Mouse (Mus musculus) c-Kit-positive CD71-positive TER-119-positive erythroid progenitor cells, embryonic 14.5 days (primary cell): ENCODE results near the gene Snx29.

Experiments
- DNase-seq: peaks from one replicate; pipeline ENCODE4 v3.0.0-alpha.2; 2013; ENCODE audit warnings: low spot score

Snx29 gene

DNA sequence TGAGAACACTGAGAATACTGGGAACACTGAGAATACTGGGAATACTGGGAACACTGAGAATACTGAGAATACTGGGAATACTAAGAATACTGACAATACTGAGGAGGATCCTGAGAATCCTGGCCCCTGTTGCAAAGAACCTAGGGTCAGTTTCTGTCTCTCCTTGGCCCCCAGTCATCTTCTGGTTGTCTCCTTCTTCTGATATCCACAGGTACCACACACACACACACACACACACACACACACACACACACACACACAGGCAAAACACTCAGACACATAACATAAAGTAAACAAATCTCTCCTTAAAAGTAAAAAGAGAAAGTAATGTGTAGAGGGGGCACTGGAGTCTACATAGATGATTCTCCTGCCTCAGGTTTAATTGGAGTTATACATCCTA lies 365.1 kb downstream of the Snx29 start:
- no peak for DNase-seq

- no peak for DNase-seq
These were observed 365.7 kb downstream of the Snx29 start for GRCm38 (mm10) chr16:11688281-11689005.

- DNase-seq = no peak
These were observed 367.4 kb downstream of the Snx29 start for GRCm38 (mm10) chr16:11690097-11690496.

DNA sequence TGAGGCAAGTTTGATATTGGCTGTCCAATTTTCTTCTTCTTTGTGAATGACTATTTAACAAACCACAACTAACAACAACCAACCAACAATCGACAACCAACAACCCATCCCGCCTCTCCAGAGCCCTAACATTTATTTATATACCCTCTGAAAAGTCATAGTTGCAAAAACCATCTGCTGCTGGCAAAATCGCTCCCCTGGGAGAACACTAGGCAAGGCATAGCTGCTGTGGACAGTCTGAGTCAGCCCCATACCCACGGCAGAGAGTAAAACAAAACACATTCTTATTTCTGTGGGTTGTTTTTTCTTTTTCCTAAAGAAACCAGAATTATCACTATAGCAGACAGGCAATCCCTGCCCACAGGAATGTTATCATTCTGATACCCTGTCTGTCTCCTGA lies 368.0 kb downstream of the Snx29 start:
- DNase-seq = no peak

- DNase-seq = no peak
These were observed 368.9 kb downstream of the Snx29 start for GRCm38 (mm10) chr16:11691487-11692200.

DNA sequence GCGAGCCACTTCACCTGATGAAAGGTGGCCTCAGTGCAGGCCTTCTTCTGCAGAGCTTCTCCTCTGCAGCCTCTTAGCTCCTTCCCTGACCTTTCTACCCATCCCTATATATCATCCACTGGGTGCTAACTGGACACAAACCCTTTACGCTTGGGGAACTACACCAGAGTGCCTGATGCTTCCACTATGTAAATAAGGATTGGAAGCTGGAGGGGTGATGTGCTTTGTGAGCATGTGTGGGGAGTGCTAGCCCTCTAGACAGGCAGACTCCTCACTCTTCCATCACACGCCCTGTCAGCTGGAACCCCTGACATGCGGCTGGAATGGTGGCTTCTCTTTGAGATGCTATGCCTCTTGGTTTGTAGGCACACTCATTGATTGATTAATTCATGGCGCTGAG lies 370.0 kb downstream of the Snx29 start:
- DNase-seq = no peak

GRCm38 (mm10) chr16:11694386-11694785 lies 371.7 kb downstream of the Snx29 start:
- DNase-seq = no peak

DNA sequence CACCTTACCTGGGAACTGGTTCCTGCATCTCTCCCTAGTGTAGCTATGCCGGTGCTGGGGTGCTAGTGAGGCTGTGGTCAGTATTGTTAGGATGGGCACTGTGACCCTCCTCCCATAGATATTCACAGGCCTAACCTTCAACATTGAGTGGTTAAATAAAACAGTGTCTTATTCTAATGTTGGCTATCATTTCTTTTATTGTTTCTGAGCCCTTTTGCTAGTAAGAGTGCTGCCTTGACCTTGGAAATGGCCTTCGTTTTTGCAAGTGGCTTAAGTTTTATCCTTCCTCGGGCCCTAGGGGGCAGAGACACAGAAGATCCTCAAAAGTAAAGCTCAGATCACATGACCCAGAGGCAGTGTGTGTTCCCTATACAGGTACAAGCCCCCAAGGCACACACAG lies 374.1 kb downstream of the Snx29 start:
- no peak for DNase-seq

DNA sequence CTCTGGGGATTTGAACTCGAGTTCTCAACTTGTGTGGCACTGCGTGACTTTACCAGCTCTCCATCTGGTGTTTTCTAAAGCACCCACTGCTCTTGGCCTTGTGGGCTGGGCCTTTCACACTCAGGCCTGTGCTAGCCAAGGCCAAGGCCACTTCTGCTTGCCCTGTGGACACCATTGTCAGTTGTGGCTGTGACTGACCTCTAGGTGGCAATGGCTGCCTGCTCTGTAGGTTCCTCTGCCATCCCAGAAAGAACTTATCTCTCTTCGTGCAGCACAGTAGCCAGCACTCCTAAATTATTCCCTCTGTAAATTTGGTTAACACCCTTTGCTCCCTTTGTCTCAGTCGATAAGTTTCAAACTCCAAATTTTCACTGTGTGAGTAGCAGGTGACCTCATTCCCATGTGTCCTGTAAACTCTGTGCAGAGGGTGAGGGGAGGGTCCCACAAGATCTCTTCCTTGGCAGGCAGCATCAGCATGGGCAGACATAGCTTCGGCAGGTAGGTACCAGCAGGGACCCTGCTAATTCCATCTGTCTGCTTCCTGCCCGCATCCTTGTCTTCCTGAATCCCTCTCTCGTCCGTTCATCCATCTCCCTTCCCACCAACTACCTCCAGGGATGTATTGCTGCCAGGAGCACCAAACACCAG lies 375.1 kb downstream of the Snx29 start:
- DNase-seq = no peak

DNA sequence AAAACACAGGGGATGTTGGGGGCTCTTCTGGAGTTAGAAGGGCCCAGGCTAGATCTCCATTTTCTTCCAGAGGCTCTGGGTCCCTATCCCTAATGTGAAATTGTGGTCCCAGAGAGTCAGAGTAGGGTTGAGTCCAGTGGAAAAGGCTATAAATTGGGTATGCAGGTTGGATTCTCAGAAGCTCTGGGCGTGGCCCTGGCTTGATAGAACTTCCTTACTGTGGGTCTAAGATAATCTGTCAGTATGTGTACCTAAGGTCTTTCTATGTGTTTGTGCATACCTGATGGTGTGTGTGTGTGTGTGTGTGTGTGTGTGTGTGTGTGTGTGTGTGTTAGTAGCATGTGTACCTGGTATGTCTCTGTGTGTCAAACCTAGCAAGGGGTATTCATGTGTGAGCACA lies 378.9 kb downstream of the Snx29 start:
- no peak for DNase-seq

- no peak for DNase-seq
These were observed 381.4 kb downstream of the Snx29 start for GRCm38 (mm10) chr16:11704096-11704495.

GRCm38 (mm10) chr16:11705456-11705855 lies 382.7 kb downstream of the Snx29 start:
- DNase-seq = no peak

DNA sequence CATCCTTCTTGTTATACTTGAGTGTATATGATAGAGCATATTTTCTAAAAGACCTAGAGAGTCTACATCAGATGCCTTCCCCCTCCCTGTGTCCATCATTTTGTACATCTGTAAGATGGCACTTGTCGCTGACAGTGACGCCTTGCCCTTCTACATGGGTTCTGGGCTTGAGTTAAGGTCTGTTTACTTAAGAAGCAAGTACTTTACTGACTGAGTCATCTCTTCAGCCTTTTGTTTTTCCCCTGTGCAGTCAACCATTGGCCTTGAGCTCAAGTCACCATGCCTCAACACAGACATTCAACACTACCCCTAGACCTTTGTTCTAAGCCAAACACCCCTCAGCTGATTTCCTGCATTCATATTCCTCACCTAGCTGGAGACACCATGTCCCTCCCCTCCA lies 385.4 kb downstream of the Snx29 start:
- no peak for DNase-seq

DNA sequence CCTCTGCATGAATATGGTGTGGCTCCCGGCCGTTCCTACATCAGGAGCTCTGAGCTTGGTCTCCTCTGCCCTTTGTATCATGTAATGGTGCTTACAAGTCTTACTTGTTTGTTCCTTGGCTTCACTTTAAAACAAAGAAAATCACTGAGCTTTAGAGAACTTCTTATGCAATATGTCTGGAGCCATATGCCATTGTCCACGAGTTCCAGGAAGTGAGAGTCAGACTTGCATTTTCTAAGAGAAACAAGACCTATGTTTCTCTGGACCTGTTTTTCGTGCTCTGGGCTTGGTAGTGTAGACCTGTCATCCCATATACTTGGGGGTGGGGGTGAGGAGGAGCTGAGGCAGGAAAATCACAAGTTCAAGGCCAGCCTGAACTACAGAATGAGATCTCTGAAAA lies 386.7 kb downstream of the Snx29 start:
- DNase-seq = no peak

DNA sequence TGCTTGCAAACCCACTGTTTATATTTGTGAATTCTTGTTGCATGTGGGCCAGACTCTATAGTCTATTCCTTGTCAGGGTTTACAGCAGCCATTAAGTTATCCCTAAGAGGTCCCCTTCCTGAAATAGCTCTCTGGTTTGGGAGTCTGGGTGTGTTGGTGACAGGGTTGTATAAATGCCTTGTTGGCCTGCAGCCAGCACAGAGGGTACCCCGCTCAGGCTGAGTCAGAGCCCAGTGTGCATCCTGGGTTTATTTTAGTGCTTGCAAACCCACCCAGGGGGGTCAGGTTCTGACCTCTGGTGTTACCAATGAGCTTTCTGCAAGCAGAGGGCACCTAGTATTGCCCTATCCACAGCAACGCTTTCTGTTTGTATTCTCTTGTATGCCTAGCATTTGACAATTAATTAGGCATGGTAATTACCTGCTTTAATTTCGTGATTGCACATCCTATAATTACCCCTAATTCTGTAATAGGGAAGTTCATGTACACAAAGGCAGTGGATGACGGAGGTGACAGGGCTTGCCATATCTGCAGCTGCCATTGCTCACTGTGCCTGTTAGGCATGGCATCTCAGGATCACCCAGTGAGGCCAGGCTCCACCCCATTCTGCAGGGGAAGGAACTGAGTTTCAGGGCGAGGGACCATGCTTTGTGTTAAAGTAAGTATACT lies 387.4 kb downstream of the Snx29 start:
- DNase-seq = no peak

GRCm38 (mm10) chr16:11713265-11713865 lies 390.7 kb downstream of the Snx29 start:
- no peak for DNase-seq

GRCm38 (mm10) chr16:11716932-11717331 lies 394.2 kb downstream of the Snx29 start:
- DNase-seq = no peak

GRCm38 (mm10) chr16:11725901-11726300 lies 403.2 kb downstream of the Snx29 start:
- DNase-seq = no peak

GRCm38 (mm10) chr16:11727331-11727730 lies 404.6 kb downstream of the Snx29 start:
- DNase-seq = no peak

DNA sequence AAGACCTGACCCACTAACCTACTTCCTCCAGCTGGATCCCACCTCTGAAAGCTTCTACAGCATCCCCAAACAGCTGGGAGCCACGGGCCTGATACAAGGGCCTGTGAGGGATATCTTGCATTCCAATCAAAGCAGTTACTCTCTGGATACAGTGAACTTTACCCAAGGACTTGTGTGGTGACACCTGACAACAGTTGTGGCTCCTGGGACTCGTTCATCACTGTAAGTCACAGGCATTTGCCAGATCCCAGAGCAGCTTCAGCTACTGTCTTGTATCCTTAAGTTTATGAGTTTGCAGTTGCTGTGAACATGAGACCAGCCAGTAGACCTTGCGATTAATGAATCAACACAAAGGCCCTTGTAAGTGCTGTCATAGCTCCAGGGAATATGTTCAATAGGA lies 405.4 kb downstream of the Snx29 start:
- DNase-seq = no peak

DNA sequence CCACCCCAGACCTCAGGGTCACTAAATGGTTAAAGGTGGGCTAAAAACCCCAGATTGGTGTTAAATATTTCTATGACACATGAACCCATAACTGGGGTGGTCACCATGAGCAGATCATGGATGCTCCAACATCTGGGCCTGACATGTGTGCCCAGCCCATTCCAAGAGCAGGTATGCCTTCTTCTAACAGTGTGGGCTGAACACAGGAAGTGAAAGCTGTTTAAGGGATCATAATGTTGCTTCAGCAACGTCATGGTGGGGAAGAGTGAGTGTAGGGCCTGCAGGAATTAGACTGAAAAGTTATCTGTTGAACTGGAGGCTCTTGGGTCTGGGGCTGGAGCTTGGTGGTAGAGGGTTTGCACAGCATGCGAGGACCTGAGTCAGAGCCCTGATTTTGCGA lies 405.9 kb downstream of the Snx29 start:
- DNase-seq = no peak

- no peak for DNase-seq
These were observed 406.4 kb downstream of the Snx29 start for GRCm38 (mm10) chr16:11729111-11729510.
